Mouse (Mus musculus): ENCODE measurements around the gene Aspn.
A peak's percentile ranks its signal among the peaks of the same experiment; 100 is the strongest.
"Not testable (repeated sequence)": the region's sequence is repeated elsewhere in the genome, so short reads cannot be mapped to it uniquely, and the experiment has no call there.

The Aspn gene

GRCm38 (mm10) chr13:49586062-49586461, 41.8 kb downstream of the Aspn start:
- peak; percentile 11 for DNase-seq

- not testable (repeated sequence) for DNase-seq
Observed at GRCm38 (mm10) chr13:49602541-49602940, 58.3 kb downstream of the Aspn start.

GRCm38 (mm10) chr13:49603603-49604002, 59.4 kb downstream of the Aspn start:
- no peak for DNase-seq

DNA sequence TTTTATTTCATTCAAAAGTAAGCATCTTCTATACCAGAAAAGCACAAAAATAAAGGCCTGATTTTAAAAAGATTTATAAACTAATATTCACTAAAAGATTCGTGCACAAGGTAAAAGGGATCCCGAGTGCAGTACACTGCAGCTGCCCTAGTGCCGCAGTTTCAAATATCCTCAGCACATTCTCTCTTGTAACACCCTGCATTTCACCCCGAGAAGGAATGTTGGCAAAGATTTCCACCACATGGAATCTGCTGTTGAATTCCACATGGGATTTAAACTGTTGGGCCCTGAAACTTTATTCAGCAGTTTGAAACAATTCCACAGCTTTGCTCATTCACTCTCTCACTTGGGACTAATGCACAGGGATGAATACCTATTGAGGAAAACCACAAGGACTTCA, 63.5 kb downstream of the Aspn start, which contains the start of gene Ogn:
Gene Ogn (plus strand): TSS at position 333 of the 400 bp plus-strand sequence.
- peak; percentile 57 for DNase-seq

- DNase-seq = no peak
Observed at GRCm38 (mm10) chr13:49608589-49609322, 64.5 kb downstream of the Aspn start.

DNA sequence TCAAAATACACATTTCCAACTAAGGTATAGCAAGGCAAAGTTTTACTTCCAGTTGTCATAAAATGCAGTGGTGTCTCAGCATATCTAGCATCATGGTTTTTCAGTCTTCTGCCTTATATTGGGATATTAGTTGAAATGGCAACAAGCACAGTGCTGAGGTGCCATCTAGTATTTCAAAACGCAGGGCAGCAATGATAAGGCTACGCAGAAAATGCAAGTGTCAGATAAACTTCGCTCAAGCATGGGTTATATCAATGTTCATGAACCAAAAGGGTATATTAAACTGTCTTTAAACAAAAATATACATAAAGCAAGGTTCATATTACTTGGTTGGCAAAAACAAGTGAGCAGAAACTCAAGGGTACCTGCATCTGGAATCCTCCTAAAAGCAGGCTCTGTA, 72.8 kb downstream of the Aspn start:
- no peak for DNase-seq
